Mouse (Mus musculus) heart, embryonic 10.5 days (tissue): Measurements from ENCODE around the gene Abca5. TPM values are rescaled to one million over a fixed set of nuclear protein-coding genes. Genes with fewer than 3 reads are reported as not detected.
A peak's percentile ranks its signal among the peaks of the same experiment; 100 is the strongest.

Experiments
- DNase-seq: peaks from one replicate; pipeline ENCODE4 v3.0.0-alpha.2; 2017; ENCODE audit warnings: low spot score
- H3K27ac ChIP-seq: fragments of 300-500 bp; sonication (generic); 2 replicates; pipeline ENCODE4 v1.5.1; 2016; ENCODE audit warnings: mild to moderate bottlenecking
- H3K27me3 ChIP-seq: fragments of 300-500 bp; sonication (generic); 2 replicates; pipeline ENCODE4 v1.6.1; 2016; ENCODE audit warnings: mild to moderate bottlenecking; ENCODE audit not compliant: poor library complexity, insufficient read depth, severe bottlenecking
- H3K36me3 ChIP-seq: fragments of 300-500 bp; sonication (generic); 2 replicates; pipeline ENCODE4 v1.6.1; 2016; ENCODE audit warnings: mild to moderate bottlenecking, moderate library complexity
- H3K4me1 ChIP-seq: fragments of 300-500 bp; sonication (generic); 2 replicates; pipeline ENCODE4 v1.6.1; 2016; ENCODE audit warnings: mild to moderate bottlenecking
- H3K4me3 ChIP-seq: fragments of 300-500 bp; sonication (generic); 2 replicates; pipeline ENCODE4 v1.5.1; 2016; ENCODE audit warnings: mild to moderate bottlenecking, moderate library complexity
- H3K9me3 ChIP-seq: fragments of 300-500 bp; sonication (generic); 2 replicates; pipeline ENCODE4 v1.6.1; 2016; ENCODE audit warnings: mild to moderate bottlenecking, moderate library complexity
- WGBS: fragments of 180-500 bp; shearing (Covaris S2); methylation state at CpG from one replicate; pipeline ENCODE4 v1.1.7; 2016; 5-methylcytosine and 5-hydroxymethylcytosine counted together
- polyA plus RNA-seq: library from polyadenylated mRNA; unstranded; fragments of >200 nt; fragmentation: Nextera tagmentation; extraction: Ambion mirVana; gene quantifications from 2 replicates; pipeline ENCODE4 v1.2.1, GENCODE M21; 2016

Abca5 gene
- polyA plus RNA-seq, 1 experiment from 2014 or later: 2.4 TPM

DNA sequence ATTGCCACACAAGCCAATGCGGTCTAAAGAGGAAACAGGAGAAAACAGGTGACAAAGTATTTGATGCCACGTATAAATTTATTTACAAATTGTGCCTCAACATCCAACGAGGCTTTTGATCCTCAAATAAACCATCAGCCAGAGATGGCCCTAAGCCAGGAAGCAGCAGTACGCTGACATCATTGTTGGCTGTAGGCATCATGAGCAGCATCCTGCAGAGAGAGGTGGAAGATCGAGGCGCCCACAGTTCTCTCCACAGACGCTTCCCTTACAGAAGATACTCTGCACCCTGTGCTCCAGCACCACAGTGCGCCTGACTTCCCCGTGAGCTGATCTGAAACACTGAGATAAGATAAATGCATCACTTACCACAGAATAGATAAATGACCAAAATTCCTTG is 49.8 kb downstream of the Abca5 start:
- H3K4me1 ChIP-seq: no peaks in the 10 kb centered on the region

DNA sequence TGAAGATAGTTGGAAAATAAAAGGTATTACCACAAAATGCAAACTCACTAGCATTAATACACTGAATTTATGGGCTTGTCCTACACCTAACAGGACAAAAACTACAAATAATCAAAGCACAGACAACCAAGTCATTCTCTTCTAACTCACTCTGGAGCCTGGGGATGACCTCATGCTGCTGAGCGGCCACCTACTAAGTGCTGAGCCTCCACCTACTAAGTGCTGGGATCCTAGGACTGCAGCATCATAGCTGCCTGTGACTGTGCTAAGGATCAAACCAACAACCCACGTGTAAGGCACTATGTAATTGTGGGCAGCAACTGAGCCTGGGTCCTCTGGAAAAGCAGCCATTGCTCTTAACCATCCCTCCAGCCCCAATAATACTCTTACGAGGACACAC is 51.2 kb downstream of the Abca5 start:
- H3K27me3 ChIP-seq: no peaks in the 10 kb centered on the region
- H3K9me3 ChIP-seq: no peaks in the 10 kb centered on the region
- no peak overlapping the region for H3K4me3 ChIP-seq
- WGBS: 79% methylated on average over 3 of the region's 3 CpGs
- no peaks in the 10 kb centered on the region for H3K4me1 ChIP-seq
- no peak for DNase-seq
- H3K27ac ChIP-seq: no peak overlapping the region
- H3K36me3 ChIP-seq: no peaks in the 10 kb centered on the region

More for the DNA sequence above, 49.8 kb downstream of the Abca5 start:
- no peak overlapping the region for H3K4me3 ChIP-seq
- 59% methylated on average over 9 of the region's 9 CpGs for WGBS
- H3K27ac ChIP-seq: no peak overlapping the region
- H3K36me3 ChIP-seq: no peaks in the 10 kb centered on the region
- no peaks in the 10 kb centered on the region for H3K27me3 ChIP-seq
- no peak for DNase-seq
- H3K9me3 ChIP-seq: no peaks in the 10 kb centered on the region

DNA sequence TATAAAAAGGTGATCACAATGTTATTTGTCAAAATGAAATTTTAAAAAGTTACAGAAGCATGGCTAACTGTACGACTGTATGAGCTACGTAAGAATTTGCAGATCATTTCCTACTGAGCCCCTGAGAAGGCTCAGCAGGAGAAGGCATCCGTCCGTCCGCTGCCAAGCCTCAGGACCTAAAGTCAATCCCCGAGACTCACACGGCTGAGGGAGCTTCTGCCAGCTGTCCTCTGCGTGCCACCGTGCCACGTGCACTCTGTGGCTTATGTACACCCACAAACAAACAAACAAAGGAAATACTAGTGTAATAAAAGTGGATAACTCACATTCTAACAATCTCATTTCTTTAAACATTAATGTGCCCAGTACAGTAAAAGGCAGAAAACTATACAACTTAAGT is 52.7 kb downstream of the Abca5 start:
- no peaks in the 10 kb centered on the region for H3K4me1 ChIP-seq
- DNase-seq: no peak
- H3K36me3 ChIP-seq: no peaks in the 10 kb centered on the region
- H3K27ac ChIP-seq: no peak overlapping the region
- H3K4me3 ChIP-seq: no peak overlapping the region
- no peaks in the 10 kb centered on the region for H3K27me3 ChIP-seq
- no peaks in the 10 kb centered on the region for H3K9me3 ChIP-seq
- 73% methylated on average over 10 of the region's 10 CpGs for WGBS

DNA sequence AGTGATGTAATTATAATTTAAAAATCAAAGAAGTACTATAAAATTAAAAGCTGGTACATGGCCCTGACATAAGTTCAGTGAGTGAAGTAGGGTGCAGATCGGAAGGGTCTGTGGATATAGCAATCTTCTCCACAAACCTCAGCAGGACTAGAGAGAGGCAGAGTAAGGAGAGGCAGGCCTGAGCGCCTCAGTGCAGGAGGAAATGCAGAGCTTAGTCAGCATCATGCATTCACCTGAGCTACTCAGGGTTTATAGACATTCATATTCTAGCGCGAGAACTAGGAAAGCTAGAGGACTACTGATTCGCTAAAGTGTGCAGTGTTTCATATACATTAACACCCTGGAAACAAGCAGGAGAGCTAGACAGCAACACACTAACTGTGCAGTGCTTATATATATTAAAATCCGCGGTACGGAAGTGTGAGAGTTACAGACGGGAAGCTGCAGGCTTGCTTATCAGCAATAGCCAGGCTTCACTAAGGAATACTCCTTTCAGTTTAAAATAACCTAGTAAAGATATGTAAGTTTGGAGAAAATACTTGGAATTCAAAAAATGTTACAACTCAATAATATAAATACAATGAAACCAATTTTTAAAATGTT is 53.2 kb downstream of the Abca5 start:
- Histone ChIP-seq H3K4me1 (no peaks in the 10 kb centered on the region), H3K27me3 (no peaks in the 10 kb centered on the region), H3K9me3 (no peaks in the 10 kb centered on the region), H3K4me3 (no peak overlapping the region), H3K36me3 (no peaks in the 10 kb centered on the region), H3K27ac (no peak overlapping the region)
- DNase-seq: no peak
- 72% methylated on average over 9 of the region's 9 CpGs for WGBS

DNA sequence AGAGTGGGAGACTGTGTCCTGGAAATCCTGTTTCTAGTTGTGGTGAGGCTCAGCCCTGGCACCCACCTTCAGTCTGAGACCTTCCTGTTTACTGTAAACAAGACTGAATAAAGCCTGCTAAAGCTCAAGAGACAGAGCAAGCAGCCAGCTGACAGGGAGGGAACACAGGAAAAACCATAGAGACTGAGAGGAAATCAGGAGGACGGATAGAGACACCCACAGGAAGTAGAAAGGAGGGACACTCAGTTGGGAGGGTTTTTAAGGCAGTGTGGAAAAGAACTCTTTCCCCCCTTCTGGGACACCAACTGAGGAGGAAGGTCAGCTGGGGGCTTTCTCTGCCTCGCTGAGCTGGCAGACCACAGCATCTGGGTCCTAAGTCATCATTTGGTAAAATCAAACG is 62.7 kb downstream of the Abca5 start:
- 0 out of 2 replicates have a peak overlapping the region, but pooled peaks have one; percentile 36 for H3K27ac ChIP-seq

DNA sequence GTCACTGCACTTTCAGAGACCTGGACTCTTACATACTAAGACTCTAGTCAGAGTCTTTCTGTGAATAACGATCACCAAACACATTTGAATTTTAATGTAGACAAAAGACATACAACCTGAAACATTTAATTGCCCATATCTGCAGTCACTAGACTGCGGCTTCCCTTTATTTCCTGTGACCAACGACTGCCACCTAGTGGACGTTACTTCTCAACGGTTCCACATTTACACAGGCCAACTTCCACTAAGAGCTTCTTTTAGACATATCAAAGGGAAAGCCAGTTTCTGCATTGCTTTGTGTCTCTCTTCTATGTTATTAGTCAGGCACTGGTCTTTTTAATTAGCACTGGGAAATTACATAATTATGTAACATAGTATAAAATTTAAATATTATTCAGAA is 65.8 kb downstream of the Abca5 start:
- Histone ChIP-seq H3K9me3 (no peaks in the 10 kb centered on the region), H3K36me3 (no peaks in the 10 kb centered on the region), H3K4me3 (no peak overlapping the region), H3K27me3 (no peaks in the 10 kb centered on the region), H3K27ac (no peak overlapping the region), H3K4me1 (no peaks in the 10 kb centered on the region)
- WGBS: 7% methylated on average over 5 of the region's 5 CpGs
- DNase-seq: no peak

More for the DNA sequence above, 62.7 kb downstream of the Abca5 start:
- H3K9me3 ChIP-seq: no peaks in the 10 kb centered on the region
- no peaks in the 10 kb centered on the region for H3K36me3 ChIP-seq
- DNase-seq: no peak
- no peak overlapping the region for H3K4me3 ChIP-seq
- no peaks in the 10 kb centered on the region for H3K27me3 ChIP-seq
- H3K4me1 ChIP-seq: no peaks in the 10 kb centered on the region
- 61% methylated on average over 3 of the region's 3 CpGs for WGBS

DNA sequence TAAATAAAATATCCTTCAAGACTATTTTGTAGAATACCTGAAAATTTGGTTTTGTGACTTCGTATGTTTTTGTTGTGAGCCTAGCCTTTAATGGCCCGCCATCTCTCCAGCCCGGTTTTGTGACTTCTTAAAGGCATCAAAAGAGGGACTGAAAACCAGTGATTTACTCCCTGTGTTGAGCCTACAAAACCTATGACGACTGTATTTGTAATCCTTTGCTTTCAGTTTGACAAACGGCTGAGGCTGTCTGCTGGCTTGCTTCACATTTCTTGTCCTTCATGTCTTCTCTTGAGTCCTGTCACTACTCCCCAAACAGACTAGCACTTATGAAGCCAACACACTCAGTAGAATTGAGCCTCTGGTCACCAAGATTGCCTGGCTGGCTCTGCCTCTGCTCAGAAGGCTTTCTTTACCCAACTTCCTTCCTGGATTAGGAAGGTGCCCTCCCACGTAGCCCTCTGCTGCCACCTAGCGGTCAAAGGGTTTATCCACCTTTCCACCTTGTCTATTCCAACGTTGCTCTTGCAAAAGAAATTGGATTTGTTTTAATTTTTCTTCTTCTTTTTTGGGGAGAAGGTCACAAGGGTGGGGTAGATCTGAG is 69.2 kb downstream of the Abca5 start:
- Histone ChIP-seq H3K4me1 (no peaks in the 10 kb centered on the region), H3K36me3 (no peaks in the 10 kb centered on the region), H3K9me3 (no peaks in the 10 kb centered on the region), H3K27ac (peak overlapping the region; percentile 62; the same call in 1 of the 2 replicates), H3K4me3 (no peak overlapping the region), H3K27me3 (no peaks in the 10 kb centered on the region)
- DNase-seq: peak; percentile 88
- 44% methylated on average over 8 of the region's 8 CpGs for WGBS

DNA sequence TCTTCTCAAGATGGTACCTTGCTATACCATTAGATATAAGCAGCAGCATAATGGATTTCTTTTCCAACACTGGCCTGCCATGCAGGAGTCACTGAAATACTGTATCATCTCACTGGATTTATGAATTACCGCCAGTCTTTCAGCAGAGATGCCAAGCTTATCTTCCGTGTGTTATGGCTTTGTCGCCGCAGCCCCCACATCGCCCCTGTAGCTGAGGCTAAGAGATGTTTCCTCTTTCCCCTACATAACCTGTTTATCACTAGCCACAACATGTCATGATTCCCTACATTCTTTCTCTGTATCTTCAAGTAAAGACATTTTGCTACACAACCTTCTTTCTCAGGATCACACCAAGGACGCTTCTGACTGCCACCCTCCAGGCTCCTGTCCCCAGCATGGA is 70.3 kb downstream of the Abca5 start:
- no peak overlapping the region for H3K27ac ChIP-seq
- no peaks in the 10 kb centered on the region for H3K27me3 ChIP-seq
- H3K36me3 ChIP-seq: no peaks in the 10 kb centered on the region
- no peak for DNase-seq
- 88% methylated on average over 6 of the region's 6 CpGs for WGBS
- H3K4me3 ChIP-seq: no peak overlapping the region
- H3K4me1 ChIP-seq: no peaks in the 10 kb centered on the region
- no peaks in the 10 kb centered on the region for H3K9me3 ChIP-seq

DNA sequence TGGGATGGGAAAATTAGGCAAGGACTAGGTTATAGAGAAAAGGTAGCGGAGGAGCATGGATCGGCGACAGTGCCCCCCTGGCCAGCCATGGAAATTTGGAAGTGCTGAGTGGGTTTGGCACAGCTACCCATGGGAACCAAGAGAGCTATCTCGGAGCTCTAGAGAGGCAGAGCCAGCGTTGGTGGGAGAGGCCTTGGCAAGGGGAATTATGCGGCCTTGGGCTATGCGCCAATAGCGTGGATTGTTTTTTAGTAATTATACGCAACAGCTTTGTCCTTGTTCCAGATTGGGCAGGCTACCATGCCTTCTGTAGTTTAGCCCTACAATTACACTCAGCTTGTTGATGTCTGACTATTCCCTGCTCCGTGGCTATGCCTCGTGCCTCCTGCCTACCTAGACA is 70.8 kb downstream of the Abca5 start:
- no peaks in the 10 kb centered on the region for H3K27me3 ChIP-seq
- no peak overlapping the region for H3K27ac ChIP-seq
- WGBS: 89% methylated on average over 11 of the region's 11 CpGs
- H3K9me3 ChIP-seq: no peaks in the 10 kb centered on the region
- no peak for DNase-seq
- no peaks in the 10 kb centered on the region for H3K4me1 ChIP-seq
- no peaks in the 10 kb centered on the region for H3K36me3 ChIP-seq
- H3K4me3 ChIP-seq: no peak overlapping the region

DNA sequence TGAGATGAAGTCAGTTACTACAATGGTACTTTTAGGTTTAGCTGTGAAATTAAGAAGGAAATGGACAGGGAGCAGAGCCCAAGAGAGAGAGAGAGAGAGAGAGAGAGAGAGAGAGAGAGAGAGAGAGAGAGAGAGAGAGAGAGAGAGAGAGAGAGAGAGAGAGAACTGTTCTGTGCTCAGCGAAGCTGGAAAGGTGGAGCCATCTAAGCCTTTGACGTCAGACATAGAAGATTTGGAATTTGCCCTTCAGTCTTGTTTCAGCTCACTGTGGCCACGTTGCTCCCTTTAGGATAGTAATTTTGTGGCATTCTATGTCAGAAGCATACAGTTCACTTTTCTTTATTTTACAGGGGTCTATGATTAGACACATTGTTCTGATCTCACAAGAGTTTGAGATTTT is 75.6 kb downstream of the Abca5 start:
- no peaks in the 10 kb centered on the region for H3K27me3 ChIP-seq
- H3K27ac ChIP-seq: no peak overlapping the region
- H3K36me3 ChIP-seq: no peaks in the 10 kb centered on the region
- no peaks in the 10 kb centered on the region for H3K4me1 ChIP-seq
- WGBS: 79% methylated on average over 3 of the region's 3 CpGs
- no peak for DNase-seq
- H3K4me3 ChIP-seq: no peak overlapping the region
- no peaks in the 10 kb centered on the region for H3K9me3 ChIP-seq

DNA sequence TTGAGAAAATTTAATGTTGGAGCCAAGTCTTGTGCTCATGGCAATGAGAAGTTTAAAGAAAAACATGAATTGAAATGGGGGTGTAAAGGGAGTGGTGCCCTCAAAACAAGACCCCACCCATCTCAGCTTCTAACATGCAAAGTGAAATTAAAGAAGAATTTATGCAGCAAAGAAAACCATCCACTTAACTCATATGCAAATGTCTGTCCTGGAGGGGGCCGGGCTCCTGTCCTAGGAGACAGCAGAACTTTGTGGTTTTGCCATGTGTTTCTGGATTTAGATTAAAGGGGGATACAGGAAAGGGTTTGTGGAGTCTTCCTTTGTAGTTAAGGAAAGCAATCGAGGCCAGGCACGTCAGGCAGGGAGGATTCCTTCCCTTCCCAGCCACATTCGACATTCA is 79.6 kb downstream of the Abca5 start:
- H3K27ac ChIP-seq: no peak overlapping the region
- no peaks in the 10 kb centered on the region for H3K9me3 ChIP-seq
- H3K4me1 ChIP-seq: no peaks in the 10 kb centered on the region
- 64% methylated on average over 4 of the region's 4 CpGs for WGBS
- H3K36me3 ChIP-seq: no peaks in the 10 kb centered on the region
- H3K27me3 ChIP-seq: no peaks in the 10 kb centered on the region
- no peak overlapping the region for H3K4me3 ChIP-seq
- no peak for DNase-seq

DNA sequence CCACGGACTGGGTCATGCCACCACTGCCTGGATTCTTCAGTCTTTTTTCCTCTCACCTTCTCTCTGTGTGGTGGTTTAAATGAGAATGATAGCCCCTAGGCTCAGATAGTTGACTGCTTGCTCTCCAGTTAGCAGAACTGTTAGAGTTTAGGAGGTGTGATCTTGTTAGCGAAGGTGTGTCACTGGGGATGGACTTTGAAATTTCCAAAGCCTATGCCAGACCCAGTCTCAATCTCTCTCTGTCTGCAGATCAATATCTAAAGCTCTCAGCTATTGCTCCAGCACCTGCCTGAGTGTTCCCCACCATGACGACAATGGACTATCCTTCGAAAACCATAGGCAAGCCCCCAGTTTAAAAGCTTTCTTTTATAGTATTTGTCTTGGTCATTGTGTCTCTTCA is 80.5 kb downstream of the Abca5 start:
- no peaks in the 10 kb centered on the region for H3K36me3 ChIP-seq
- no peaks in the 10 kb centered on the region for H3K27me3 ChIP-seq
- no peak for DNase-seq
- no peaks in the 10 kb centered on the region for H3K4me1 ChIP-seq
- H3K27ac ChIP-seq: no peak overlapping the region
- WGBS: 86% methylated on average over 4 of the region's 4 CpGs
- H3K4me3 ChIP-seq: no peak overlapping the region
- no peaks in the 10 kb centered on the region for H3K9me3 ChIP-seq

DNA sequence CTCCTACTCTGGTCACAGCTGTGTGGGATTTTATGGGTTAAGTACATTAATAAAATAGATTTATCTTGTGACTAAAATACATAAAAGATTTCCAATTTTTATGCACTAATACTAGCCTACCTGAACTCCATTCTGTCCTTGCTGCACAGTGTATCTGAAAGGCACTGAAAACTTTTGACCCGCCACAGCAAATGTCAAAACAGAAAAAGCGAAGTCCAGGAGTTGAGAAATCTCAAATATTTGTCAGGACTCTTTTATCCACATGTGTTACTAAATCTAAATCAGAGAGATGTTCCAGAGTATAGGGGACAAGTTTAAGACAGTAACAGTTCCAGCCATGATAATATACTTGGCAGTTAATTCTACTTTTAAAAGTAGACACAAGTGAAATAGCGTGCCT is 85.3 kb downstream of the Abca5 start:
- DNase-seq: no peak
- H3K36me3 ChIP-seq: no peaks in the 10 kb centered on the region
- WGBS: 64% methylated on average over 3 of the region's 3 CpGs
- H3K9me3 ChIP-seq: no peaks in the 10 kb centered on the region
- H3K4me3 ChIP-seq: no peak overlapping the region
- no peaks in the 10 kb centered on the region for H3K4me1 ChIP-seq
- no peak overlapping the region for H3K27ac ChIP-seq
- no peaks in the 10 kb centered on the region for H3K27me3 ChIP-seq

DNA sequence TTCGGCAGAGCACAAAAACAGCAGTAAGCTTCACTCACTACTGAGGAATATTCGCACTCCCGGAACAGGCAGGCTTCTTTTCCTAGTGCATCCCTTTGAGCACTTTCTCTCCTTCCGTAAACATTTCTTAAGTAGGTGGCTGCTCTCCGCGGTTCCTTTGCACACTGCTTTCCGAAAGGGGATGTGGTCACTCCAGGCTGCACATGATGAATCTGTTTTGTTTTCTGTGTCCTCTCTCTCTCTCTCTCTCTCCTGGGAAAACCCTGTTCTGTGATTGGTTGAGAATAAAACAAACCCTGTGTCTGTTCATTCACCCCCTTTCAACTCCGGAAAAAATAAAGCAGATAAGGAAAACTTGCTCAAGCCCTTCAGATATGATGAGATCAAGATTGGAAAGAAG is 86.0 kb downstream of the Abca5 start, which contains the start of gene Abca6:
Abca6 (minus strand) TSS at position 243 of the 400 bp plus-strand sequence.
- no peak for DNase-seq
- Histone ChIP-seq H3K36me3 (no peaks in the 10 kb centered on the region), H3K9me3 (no peaks in the 10 kb centered on the region), H3K4me1 (no peaks in the 10 kb centered on the region), H3K27me3 (no peaks in the 10 kb centered on the region), H3K4me3 (0 out of 2 replicates have a peak within 1 kb of the TSS, but pooled peaks have one; percentile 31), H3K27ac (no peak within 1 kb of the TSS)
- WGBS: 17% methylated on average over 8 of the region's 8 CpGs
